Mouse (Mus musculus): ENCODE data around the gene Mon1a. TPM values are rescaled to one million over a fixed set of nuclear protein-coding genes. Genes with fewer than 3 reads are reported as not detected.

The Mon1a gene
- polyA plus RNA-seq, 1 experiment from 2014 or later, result 11.6 TPM

GRCm38 (mm10) chr9:107898563-107898962 lies 10.6 kb downstream of the Mon1a start:
- H3K27me3 ChIP-seq (ENCODE audit: low read depth, poor library complexity, severe bottlenecking), result peaks cover 37% of the 10 kb centered on the region
- WGBS, result 82% methylated on average over 10 of the region's 10 CpGs
- peaks cover 20% of the 10 kb centered on the region for H3K4me1 ChIP-seq
- H3K9me3 ChIP-seq (replicated peaks), result no peaks in the 10 kb centered on the region
- H3K4me3 ChIP-seq, result no peak overlapping the region
- no peak for DNase-seq (ENCODE audit: low spot score)
- peaks cover 10% of the 10 kb centered on the region for H3K36me3 ChIP-seq
- H3K27ac ChIP-seq, result no peak overlapping the region

GRCm38 (mm10) chr9:107899855-107900254 lies 11.9 kb downstream of the Mon1a start:
- Histone ChIP-seq H3K36me3 (peaks cover 10% of the 10 kb centered on the region), H3K27me3 (ENCODE audit: low read depth, poor library complexity, severe bottlenecking) (peaks cover 37% of the 10 kb centered on the region), H3K9me3 (replicated peaks) (no peaks in the 10 kb centered on the region), H3K27ac (no peak overlapping the region), H3K4me1 (peaks cover 20% of the 10 kb centered on the region), H3K4me3 (no peak overlapping the region)
- DNase-seq (ENCODE audit: low spot score), result no peak
- WGBS, result 76% methylated on average over 12 of the region's 12 CpGs

GRCm38 (mm10) chr9:107900840-107901626 lies 13.1 kb downstream of the Mon1a start:
- Histone ChIP-seq H3K4me1 (peaks cover 23% of the 10 kb centered on the region), H3K4me3 (peak overlapping the region; percentile 54), H3K9me3 (replicated peaks) (no peaks in the 10 kb centered on the region), H3K27me3 (ENCODE audit: low read depth, poor library complexity, severe bottlenecking) (peaks cover 37% of the 10 kb centered on the region), H3K36me3 (peaks cover 10% of the 10 kb centered on the region), H3K27ac (peak overlapping the region; percentile 4; the same call in 1 of the 2 replicates)
- peak; percentile 85 for DNase-seq (ENCODE audit: low spot score)
- WGBS, result 4% methylated on average over 44 of the region's 44 CpGs

- 13% methylated on average over 17 of the region's 17 CpGs for WGBS
- Histone ChIP-seq H3K27me3 (ENCODE audit: low read depth, poor library complexity, severe bottlenecking) (peaks cover 37% of the 10 kb centered on the region), H3K36me3 (peaks cover 10% of the 10 kb centered on the region), H3K27ac (no peak overlapping the region; the same call in 1 of the 2 replicates), H3K9me3 (replicated peaks) (no peaks in the 10 kb centered on the region), H3K4me1 (peaks cover 29% of the 10 kb centered on the region), H3K4me3 (peak overlapping the region; percentile 54)
- DNase-seq (ENCODE audit: low spot score), result no peak
These were observed 13.6 kb downstream of the Mon1a start for GRCm38 (mm10) chr9:107901627-107901914.

- H3K4me3 ChIP-seq, result no peak overlapping the region
- no peak overlapping the region for H3K27ac ChIP-seq
- DNase-seq (ENCODE audit: low spot score), result peak; percentile 92
- WGBS, result 9% methylated on average over 4 of the region's 4 CpGs
- peaks cover 56% of the 10 kb centered on the region for H3K4me1 ChIP-seq
- H3K9me3 ChIP-seq (replicated peaks), result no peaks in the 10 kb centered on the region
- peaks cover 56% of the 10 kb centered on the region for H3K27me3 ChIP-seq (ENCODE audit: low read depth, poor library complexity, severe bottlenecking)
- peaks cover 7% of the 10 kb centered on the region for H3K36me3 ChIP-seq
These were observed 16.8 kb downstream of the Mon1a start for GRCm38 (mm10) chr9:107904726-107905125.

- Histone ChIP-seq H3K4me1 (peaks cover 43% of the 10 kb centered on the region), H3K27me3 (ENCODE audit: low read depth, poor library complexity, severe bottlenecking) (peaks cover 39% of the 10 kb centered on the region), H3K27ac (peak within 1 kb of the TSS; percentile 75), H3K9me3 (replicated peaks) (no peaks in the 10 kb centered on the region), H3K36me3 (no peaks in the 10 kb centered on the region), H3K4me3 (peak within 1 kb of the TSS; percentile 50)
- peak; percentile 84 for DNase-seq (ENCODE audit: low spot score)
- WGBS, result 21% methylated on average over 19 of the region's 19 CpGs
These were observed 18.5 kb downstream of the Mon1a start, which contains the start of gene Mst1r for GRCm38 (mm10) chr9:107906252-107906966. Gene Mst1r, plus strand, starts transcription at chr9:107906873.

- no peak for DNase-seq (ENCODE audit: low spot score)
- H3K36me3 ChIP-seq, result no peaks in the 10 kb centered on the region
- no peaks in the 10 kb centered on the region for H3K9me3 ChIP-seq (replicated peaks)
- 52% methylated on average over 31 of the region's 31 CpGs for WGBS
- peak overlapping the region; percentile 50 for H3K4me3 ChIP-seq
- H3K27ac ChIP-seq, result peak overlapping the region; percentile 75
- peaks cover 36% of the 10 kb centered on the region for H3K4me1 ChIP-seq
- peaks cover 32% of the 10 kb centered on the region for H3K27me3 ChIP-seq (ENCODE audit: low read depth, poor library complexity, severe bottlenecking)
These were observed 19.2 kb downstream of the Mon1a start for GRCm38 (mm10) chr9:107906967-107907800.

- Histone ChIP-seq H3K27ac (no peak overlapping the region; the same call in 1 of the 2 replicates), H3K4me3 (no peak overlapping the region), H3K4me1 (peaks cover 36% of the 10 kb centered on the region), H3K36me3 (no peaks in the 10 kb centered on the region), H3K9me3 (replicated peaks) (no peaks in the 10 kb centered on the region), H3K27me3 (ENCODE audit: low read depth, poor library complexity, severe bottlenecking) (peaks cover 26% of the 10 kb centered on the region)
- 86% methylated on average over 14 of the region's 14 CpGs for WGBS
- no peak for DNase-seq (ENCODE audit: low spot score)
These were observed 19.8 kb downstream of the Mon1a start for GRCm38 (mm10) chr9:107907801-107908120.

GRCm38 (mm10) chr9:107908410-107909158 lies 20.6 kb downstream of the Mon1a start:
- DNase-seq (ENCODE audit: low spot score), result no peak
- 36% methylated on average over 18 of the region's 18 CpGs for WGBS
- Histone ChIP-seq H3K9me3 (replicated peaks) (no peaks in the 10 kb centered on the region), H3K27ac (no peak overlapping the region), H3K27me3 (ENCODE audit: low read depth, poor library complexity, severe bottlenecking) (peaks cover 25% of the 10 kb centered on the region), H3K4me1 (peaks cover 36% of the 10 kb centered on the region), H3K4me3 (no peak overlapping the region), H3K36me3 (no peaks in the 10 kb centered on the region)

GRCm38 (mm10) chr9:107910025-107910769 lies 22.2 kb downstream of the Mon1a start:
- Histone ChIP-seq H3K27me3 (ENCODE audit: low read depth, poor library complexity, severe bottlenecking) (peaks cover 28% of the 10 kb centered on the region), H3K27ac (no peak overlapping the region), H3K36me3 (no peaks in the 10 kb centered on the region), H3K4me1 (peaks cover 39% of the 10 kb centered on the region), H3K9me3 (replicated peaks) (no peaks in the 10 kb centered on the region), H3K4me3 (no peak overlapping the region)
- whole genome bisulfite sequencing, result 91% methylated on average over 15 of the region's 15 CpGs
- no peak for DNase-seq (ENCODE audit: low spot score)

GRCm38 (mm10) chr9:107914764-107915420 lies 26.9 kb downstream of the Mon1a start:
- Histone ChIP-seq H3K4me3 (no peak overlapping the region), H3K9me3 (replicated peaks) (no peaks in the 10 kb centered on the region), H3K27ac (no peak overlapping the region), H3K36me3 (no peaks in the 10 kb centered on the region), H3K4me1 (peaks cover 16% of the 10 kb centered on the region), H3K27me3 (ENCODE audit: low read depth, poor library complexity, severe bottlenecking) (0 out of 2 replicates have a peak, but pooled peaks cover 9% of the 10 kb centered on the region)
- DNase-seq (ENCODE audit: low spot score), result no peak
- WGBS, result 79% methylated on average over 16 of the region's 16 CpGs
